Mouse (Mus musculus): ENCODE measurements around the gene Tmem266.

The Tmem266 gene

DNA sequence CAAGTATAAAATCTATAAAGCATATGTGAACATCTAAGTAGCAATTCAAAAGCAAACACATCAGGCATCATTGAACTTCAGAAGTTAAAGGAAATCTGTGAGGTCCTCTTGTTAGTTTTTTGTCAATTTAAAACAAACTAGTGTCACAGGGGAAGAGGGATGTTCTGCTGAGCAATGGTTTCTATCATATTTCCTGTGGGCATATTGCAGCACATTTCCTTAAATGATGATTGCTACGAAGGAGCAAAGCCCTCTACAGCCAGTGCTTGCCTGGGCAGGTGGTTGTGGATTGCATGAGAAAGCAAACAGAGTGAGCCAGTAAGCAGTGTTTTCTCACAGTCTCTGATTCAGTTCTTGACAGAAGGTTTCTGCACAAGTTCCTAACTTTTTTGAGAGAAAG, 149.4 kb downstream of the Tmem266 start:
- DNase-seq, result no peak

DNA sequence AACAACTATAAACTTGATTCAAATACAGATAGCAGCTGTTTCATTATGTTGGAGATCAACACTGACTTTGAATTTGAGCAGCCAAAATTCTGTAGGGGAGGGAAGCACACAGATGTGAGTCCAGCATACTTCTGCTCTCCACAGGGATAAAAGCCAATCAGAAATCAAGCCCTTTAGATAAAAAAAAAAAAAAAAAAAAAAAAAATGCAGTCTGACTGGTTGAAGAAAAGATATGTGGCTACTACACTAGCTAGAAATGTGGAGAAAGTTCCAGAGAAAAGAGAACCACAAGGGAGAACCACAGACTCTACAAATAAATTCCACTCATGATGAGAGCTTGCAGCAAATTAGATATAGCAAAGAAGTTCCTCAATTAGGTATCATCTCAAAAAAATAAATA, 152.0 kb downstream of the Tmem266 start:
- no peak for DNase-seq

DNA sequence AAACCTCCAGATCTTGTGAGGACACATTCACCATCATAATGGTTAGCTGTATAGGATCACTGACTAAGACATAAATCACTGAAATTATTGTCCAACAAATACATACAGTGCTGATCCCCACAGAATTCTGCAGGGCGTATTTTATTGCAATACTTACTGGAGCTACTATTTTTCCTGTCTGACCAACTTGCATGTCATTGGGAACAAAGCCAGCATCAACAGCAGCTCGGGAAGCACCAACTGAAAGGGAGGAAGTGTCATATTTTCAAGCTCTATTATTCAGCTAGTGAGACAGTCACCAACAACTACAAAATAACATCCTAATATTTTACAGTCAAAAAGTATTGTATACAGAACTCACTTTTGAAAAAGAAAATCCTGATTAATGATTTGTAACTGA, 155.4 kb downstream of the Tmem266 start:
- no peak for DNase-seq

All from right cerebral cortex, postnatal 14 days (tissue).